28 mouse cellular contexts compared by ENCODE assay signal in genomic region chr1:92806720-92807119, GRCm38 (mm10). TPM values are rescaled to one million over a fixed set of nuclear protein-coding genes. Genes with fewer than 3 reads are reported as not detected.
DNase-seq lines count a peak whose midpoint lies in the region; ATAC-seq and TF ChIP-seq lines count a peak whose summit lies in the region.
"Had no signal": no experiment of that assay in that cellular context is flagged by ENCODE, and none has a peak within 500 bp of the region (broad histone marks: within the 10 kb centered on the region; RNA-seq: fewer than 3 reads in every experiment).

No protein-coding gene starts in this region.

- dilution Hi-C loops in CH12.LX (cut with MboI; ENCODE audit: extremely low pct_ligation_motif_present, extremely low pct_unique_long_range_greater_than_20kb, low sequenced_read_pairs): no loop called here

- no peak for TF ChIP-seq POLR2A in CH12.LX (IDR thresholded peaks at IDR 0.05; ENCODE audit: low read depth, low read length)

- TF ChIP-seq RAD21 in CH12.LX (IDR thresholded peaks at IDR 0.05; ENCODE audit: low read depth, low read length): no peak

- H3K9me3 ChIP-seq in CH12.LX (replicated peaks; ENCODE audit: low read length): peaks cover 8% of the 10 kb centered on the region
- H3K9me3 ChIP-seq in midbrain, embryonic 16.5 days (replicated peaks; ENCODE audit: control insufficient read depth, low read length, poor library complexity, severe bottlenecking): peaks cover 5% of the 10 kb centered on the region
- H3K9me3 ChIP-seq: hindbrain, embryonic 15.5 days; intestine, embryonic 15.5 days; liver, embryonic 15.5 days had no signal

- no peak; the same call in 1 of the 2 replicates for TF ChIP-seq EP300 in CH12.LX (IDR thresholded peaks at IDR 0.05; ENCODE audit: low read length)

- H3K79me2 ChIP-seq in CH12.LX (replicated peaks; ENCODE audit: control insufficient read depth, extremely low read depth, insufficient read depth, poor library complexity, severe bottlenecking): no peaks in the 10 kb centered on the region

- H3K4me3 ChIP-seq in CH12.LX (replicated peaks in 1 of 3; ENCODE audit: low read depth in 2 of 3, low read length in 2 of 3, poor library complexity in 1 of 3): no peak overlapping the region
- H3K4me3 ChIP-seq in midbrain, embryonic 16.5 days (ENCODE audit: low read depth, low read length): no peak overlapping the region
- H3K4me3 ChIP-seq: embryonic facial prominence, embryonic 13.5 days; forebrain, embryonic 10.5 days; gastrocnemius, adult 2 months; heart, adult 2 months; heart, embryonic 12.5 days; hindbrain, embryonic 15.5 days; intestine, embryonic 15.5 days; liver, embryonic 15.5 days; midbrain, embryonic 12.5 days; neural tube, embryonic 13.5 days had no signal

- H3K27me3 ChIP-seq in CH12.LX (replicated peaks): peaks cover 47% of the 10 kb centered on the region
- H3K27me3 ChIP-seq in midbrain, embryonic 16.5 days (ENCODE audit: control insufficient read depth, insufficient read depth, low read depth, low read length): no peaks in the 10 kb centered on the region
- H3K27me3 ChIP-seq: embryonic facial prominence, embryonic 13.5 days; hindbrain, embryonic 15.5 days; intestine, embryonic 15.5 days; liver, embryonic 15.5 days; midbrain, embryonic 12.5 days; neural tube, embryonic 13.5 days had no signal

- no peak overlapping the region for H3K9ac ChIP-seq in CH12.LX (ENCODE audit: insufficient read depth, low read depth)
- H3K9ac ChIP-seq in midbrain, embryonic 16.5 days (ENCODE audit: low read depth, low read length): no peak overlapping the region
- H3K9ac ChIP-seq: embryonic facial prominence, embryonic 13.5 days; heart, embryonic 12.5 days; hindbrain, embryonic 15.5 days; intestine, embryonic 15.5 days; liver, embryonic 15.5 days; lung, embryonic 14.5 days; midbrain, embryonic 12.5 days; neural tube, embryonic 13.5 days had no signal

- no peak overlapping the region for H3K27ac ChIP-seq in CH12.LX (ENCODE audit: insufficient read depth, low read depth)
- no peak overlapping the region for H3K27ac ChIP-seq in midbrain, embryonic 16.5 days (ENCODE audit: low read length)
- H3K27ac ChIP-seq: embryonic facial prominence, embryonic 13.5 days; forebrain, embryonic 10.5 days; gastrocnemius, adult 2 months; heart, adult 2 months; hindbrain, embryonic 15.5 days; intestine, embryonic 15.5 days; liver, embryonic 15.5 days; midbrain, embryonic 12.5 days; neural tube, embryonic 13.5 days had no signal

- no peak for TF ChIP-seq CTCF in CH12.LX (conservative IDR thresholded peaks at IDR 0.05 in 1 of 2, IDR thresholded peaks at IDR 0.05 in 1 of 2; ENCODE audit: low read depth in 2 of 2, low read length in 2 of 2)

- peak; percentile 61 for ATAC-seq in inflammation-experienced regulatory T-cells, adult 6 months
- ATAC-seq in midbrain, embryonic 16.5 days: no peak
- ATAC-seq: forebrain, embryonic 16.5 days; intestine, embryonic 15.5 days had no signal

- in situ Hi-C loops in CH12.LX (cut with MboI; ENCODE audit: low pct_ligation_motif_present, low pct_unique_long_range_greater_than_20kb, low sequenced_read_pairs): no loop called here

- H3K4me1 ChIP-seq in CH12.LX (ENCODE audit: control insufficient read depth in 1 of 2, insufficient read depth in 2 of 2): peaks cover 25 to 28% of the 10 kb centered on the region in 2 experiments
- H3K4me1 ChIP-seq in midbrain, embryonic 16.5 days (ENCODE audit: control insufficient read depth, insufficient read depth, low read length): no peaks in the 10 kb centered on the region
- H3K4me1 ChIP-seq: embryonic facial prominence, embryonic 13.5 days; forebrain, embryonic 10.5 days; heart, embryonic 12.5 days; hindbrain, embryonic 15.5 days; intestine, embryonic 15.5 days; liver, embryonic 15.5 days; midbrain, embryonic 12.5 days; neural tube, embryonic 13.5 days had no signal

- no peaks in the 10 kb centered on the region for H3K36me3 ChIP-seq in CH12.LX (replicated peaks in 1 of 2; ENCODE audit: control insufficient read depth in 1 of 2, insufficient read depth in 1 of 2, low read length in 1 of 2)
- H3K36me3 ChIP-seq in midbrain, embryonic 16.5 days (ENCODE audit: control insufficient read depth, insufficient read depth, low read length): no peaks in the 10 kb centered on the region
- H3K36me3 ChIP-seq: embryonic facial prominence, embryonic 13.5 days; forebrain, embryonic 10.5 days; heart, embryonic 12.5 days; hindbrain, embryonic 15.5 days; intestine, embryonic 15.5 days; liver, embryonic 15.5 days; midbrain, embryonic 12.5 days; neural tube, embryonic 13.5 days had no signal

- WGBS in midbrain, embryonic 16.5 days: 82% methylated on average over 3 of the region's 3 CpGs

- DNase-seq in A20 (ENCODE audit: low read depth, low spot score) (peak; percentile 21), CH12.LX (ENCODE audit: extremely low read depth) (peak; percentile 27), liver (no peak)
- DNase-seq in natural killer cell, adult 2 months (ENCODE audit: low spot score in 2 of 2): peak; percentile 67 to 83
- DNase-seq in retina, postnatal 1 day: no peak
- DNase-seq: adrenal gland, postnatal 25 days; cerebellum, adult 18-20 months; cerebellum, postnatal 10 days; gastrocnemius, adult 2 months; gastrocnemius, postnatal 36 days; heart, adult 2 months; kidney, adult 2 months; kidney, postnatal 4 days; layer of hippocampus, postnatal 36 days; lung, embryonic 14.5 days; right cerebral cortex, postnatal 14 days; thymus, postnatal 14 days had no signal

- no peak overlapping the region for H3K4me2 ChIP-seq in CH12.LX (ENCODE audit: insufficient read depth, low read depth, poor library complexity, severe bottlenecking)
- H3K4me2 ChIP-seq in midbrain, embryonic 16.5 days (ENCODE audit: low read length): no peak overlapping the region
- H3K4me2 ChIP-seq: embryonic facial prominence, embryonic 13.5 days; heart, embryonic 12.5 days; hindbrain, embryonic 15.5 days; intestine, embryonic 15.5 days; liver, embryonic 15.5 days; lung, embryonic 14.5 days; midbrain, embryonic 12.5 days; neural tube, embryonic 13.5 days had no signal

TF ChIP-seq in CH12.LX, 34 proteins besides CTCF, POLR2A, EP300 and RAD21:
- TF ChIP-seq TCF12 (IDR thresholded peaks at IDR 0.05; ENCODE audit: low read depth, low read length) (peak; percentile 46; the same call in 1 of the 2 replicates), MEF2A (IDR thresholded peaks at IDR 0.05; ENCODE audit: borderline replicate concordance, low read depth, low read length) (peak; percentile 18; the same call in 1 of the 2 replicates), ZNF384 (IDR thresholded peaks at IDR 0.05; ENCODE audit: low read depth, low read length) (no peak), JUND (conservative IDR thresholded peaks at IDR 0.05; ENCODE audit: low read depth, low read length) (peak; percentile 24; the same call in 1 of the 2 replicates), IRF4 (IDR thresholded peaks at IDR 0.05; ENCODE audit: low read depth, low read length) (peak; percentile 50), RCOR1 (conservative IDR thresholded peaks at IDR 0.05; ENCODE audit: low read depth, low read length) (0 out of 2 replicates have a peak, but pooled peaks have one; percentile 40), JUN (IDR thresholded peaks at IDR 0.05; ENCODE audit: insufficient read depth, low read depth, low read length) (no peak), ETS1 (conservative IDR thresholded peaks at IDR 0.05; ENCODE audit: low read depth, low read length) (peak; percentile 68; the same call in 1 of the 2 replicates), BHLHE40 (IDR thresholded peaks at IDR 0.05; ENCODE audit: low read depth, low read length) (peak; percentile 54)

RNA-seq across cellular contexts. Expression of gene Gpc1, which starts 24.7 kb away (rescaled TPM):
- 0.55 and 0.59 TPM in 2 replicates for total RNA-seq in CH12.LX (2012; rRNA removed)
- total RNA-seq in CH12.LX (2014; rRNA removed): 0.05 TPM in 1 of 2 replicates, not detected in the other
- polyA plus RNA-seq in CH12.LX (2012; ENCODE audit: insufficient read length, low read depth): 0.11 TPM in 1 of 2 replicates, not detected in the other
- polyA plus RNA-seq in inflammation-experienced regulatory T-cells, adult 6 months (2017; shearing (Covaris generic)): 1 to 10 TPM in 2 of 3 experiments, under 1 TPM in 1; 0.87 to 3.0 (median 2.8) TPM
- 49.3 and 54.6 TPM in 2 replicates for polyA plus RNA-seq in midbrain, embryonic 16.5 days (2015; fragmentation: Nextera tagmentation; extraction: Ambion mirVana)

Comparison
In these comparisons a context has a peak if more than half of its experiments do, and no peak if none do; other contexts are left out.
1. DNase-seq: peak in A20 (single experiment), CH12.LX (single experiment) and natural killer cell, adult 2 months (2 of 2); none in retina, postnatal 1 day (single experiment) and liver (single experiment).
2. RNA of gene Gpc1, which starts 24.7 kb away (polyA plus RNA-seq): 49.3 to 54.6 TPM in midbrain, embryonic 16.5 days; 0.87 to 3.0 TPM in inflammation-experienced regulatory T-cells, adult 6 months and 0.11 TPM in CH12.LX; every median in the first group is over 10 times any median in the second.